In genomic region chr16:13451991-13452390, GRCm38 (mm10) we compare ENCODE assay signal across 18 mouse cellular contexts.
A peak's percentile ranks its signal among the peaks of the same experiment; 100 is the strongest.
DNase-seq lines count a peak whose midpoint lies in the region; ATAC-seq and TF ChIP-seq lines count a peak whose summit lies in the region.
"Had no signal": no experiment of that assay in that cellular context is flagged by ENCODE, and none has a peak within 500 bp of the region (broad histone marks: within the 10 kb centered on the region; RNA-seq: fewer than 3 reads in every experiment).

No protein-coding gene starts in this region.

- no peak overlapping the region for H3K4me3 ChIP-seq in hindbrain, postnatal 0 days (ENCODE audit: low read length)
- no peak overlapping the region for H3K4me3 ChIP-seq in hindbrain, embryonic 12.5 days
- no peak overlapping the region for H3K4me3 ChIP-seq in midbrain, postnatal 0 days (ENCODE audit: low read depth, low read length)
- H3K4me3 ChIP-seq: hindbrain, embryonic 13.5 days; intestine, embryonic 15.5 days; kidney, embryonic 15.5 days; layer of hippocampus, adult 2 months; liver, embryonic 12.5 days; lung, embryonic 15.5 days; neural tube, embryonic 13.5 days had no signal

- 0 out of 2 replicates have a peak, but pooled peaks cover under 1% of the 10 kb centered on the region for H3K4me1 ChIP-seq in hindbrain, postnatal 0 days (ENCODE audit: insufficient read depth, low read length)
- peaks cover 21% of the 10 kb centered on the region for H3K4me1 ChIP-seq in hindbrain, embryonic 12.5 days
- H3K4me1 ChIP-seq in midbrain, postnatal 0 days (ENCODE audit: insufficient read depth, low read length) = peaks cover 8% of the 10 kb centered on the region; the same call in 1 of the 2 replicates

- H3K36me3 ChIP-seq in hindbrain, postnatal 0 days (ENCODE audit: insufficient read depth, low read length) = no peaks in the 10 kb centered on the region
- no peaks in the 10 kb centered on the region for H3K36me3 ChIP-seq in hindbrain, embryonic 12.5 days
- no peaks in the 10 kb centered on the region for H3K36me3 ChIP-seq in midbrain, postnatal 0 days (ENCODE audit: insufficient read depth, low read length)
- H3K36me3 ChIP-seq: hindbrain, embryonic 13.5 days; intestine, embryonic 15.5 days; kidney, embryonic 15.5 days; lung, embryonic 15.5 days; neural tube, embryonic 13.5 days had no signal

- no peak for ATAC-seq in hindbrain, postnatal 0 days
- ATAC-seq in hindbrain, embryonic 12.5 days (ENCODE audit: low FRiP score) = no peak
- no peak for ATAC-seq in midbrain, postnatal 0 days (ENCODE audit: low FRiP score)
- ATAC-seq in frontal cortex, adult (ENCODE audit: low TSS enrichment) = no peak
- ATAC-seq: intestine, embryonic 15.5 days; liver, embryonic 12.5 days had no signal

- 66% methylated on average over 4 of the region's 4 CpGs for WGBS in hindbrain, postnatal 0 days
- WGBS in hindbrain, embryonic 12.5 days = 90% methylated on average over 4 of the region's 4 CpGs
- 79% methylated on average over 4 of the region's 4 CpGs for WGBS in midbrain, postnatal 0 days

- H3K27ac ChIP-seq in hindbrain, postnatal 0 days = no peak overlapping the region
- no peak overlapping the region for H3K27ac ChIP-seq in hindbrain, embryonic 12.5 days
- no peak overlapping the region for H3K27ac ChIP-seq in midbrain, postnatal 0 days (ENCODE audit: low read depth, low read length)
- H3K27ac ChIP-seq: hindbrain, embryonic 13.5 days; intestine, embryonic 15.5 days; kidney, embryonic 15.5 days; layer of hippocampus, adult 2 months; liver, embryonic 12.5 days; lung, embryonic 15.5 days; neural tube, embryonic 13.5 days had no signal

- H3K4me2 ChIP-seq in hindbrain, postnatal 0 days (ENCODE audit: low read depth, low read length) = no peak overlapping the region
- no peak overlapping the region for H3K4me2 ChIP-seq in hindbrain, embryonic 12.5 days (replicated peaks)
- H3K4me2 ChIP-seq in midbrain, postnatal 0 days (ENCODE audit: low read depth, low read length, poor library complexity, severe bottlenecking) = no peak overlapping the region
- H3K4me2 ChIP-seq: hindbrain, embryonic 13.5 days; intestine, embryonic 15.5 days; kidney, embryonic 15.5 days; liver, embryonic 12.5 days; lung, embryonic 15.5 days; neural tube, embryonic 13.5 days had no signal

- H3K27me3 ChIP-seq in hindbrain, postnatal 0 days (ENCODE audit: insufficient read depth, low read length) = no peaks in the 10 kb centered on the region
- H3K27me3 ChIP-seq in hindbrain, embryonic 12.5 days = peaks cover 38% of the 10 kb centered on the region
- H3K27me3 ChIP-seq in midbrain, postnatal 0 days (ENCODE audit: insufficient read depth, low read length) = no peaks in the 10 kb centered on the region
- H3K27me3 ChIP-seq: lung, embryonic 15.5 days had no signal

- no peak overlapping the region for H3K9ac ChIP-seq in hindbrain, postnatal 0 days (replicated peaks; ENCODE audit: low read length)
- no peak overlapping the region for H3K9ac ChIP-seq in hindbrain, embryonic 12.5 days
- H3K9ac ChIP-seq in midbrain, postnatal 0 days (replicated peaks; ENCODE audit: low read length, poor library complexity, severe bottlenecking) = no peak overlapping the region
- H3K9ac ChIP-seq: hindbrain, embryonic 13.5 days; intestine, embryonic 15.5 days; kidney, embryonic 15.5 days; liver, embryonic 12.5 days; lung, embryonic 15.5 days; neural tube, embryonic 13.5 days had no signal

- TF ChIP-seq CTCF in hindbrain, postnatal 0 days (IDR thresholded peaks at IDR 0.05; ENCODE audit: low read depth) = no peak
- no peak for TF ChIP-seq CTCF in midbrain, postnatal 0 days (IDR thresholded peaks at IDR 0.05)

- DNase-seq in cerebellum, adult 9-11 months = peak; percentile 26
- no peak for DNase-seq in cerebellum, adult 9-10 months
- peak; percentile 53 for DNase-seq in hindbrain, postnatal 0 days (ENCODE audit: low spot score)
- peak; percentile 50 for DNase-seq in right cerebral cortex, postnatal 4 days
- DNase-seq in right cerebral cortex, postnatal 36 days (ENCODE audit: low spot score in 2 of 2) = no peak
- peak; percentile 44 for DNase-seq in midbrain, postnatal 0 days (ENCODE audit: low spot score)
- DNase-seq: adrenal gland, adult 2 months; heart, adult 18-20 months; thymus, postnatal 36 days had no signal

- H3K9me3 ChIP-seq in hindbrain, postnatal 0 days (ENCODE audit: low read length) = no peaks in the 10 kb centered on the region
- no peaks in the 10 kb centered on the region for H3K9me3 ChIP-seq in hindbrain, embryonic 12.5 days (replicated peaks)
- no peaks in the 10 kb centered on the region for H3K9me3 ChIP-seq in midbrain, postnatal 0 days (ENCODE audit: low read length)
- H3K9me3 ChIP-seq: hindbrain, embryonic 13.5 days; intestine, embryonic 15.5 days; kidney, embryonic 15.5 days; liver, embryonic 12.5 days; lung, embryonic 15.5 days; neural tube, embryonic 13.5 days had no signal

Comparison
In these comparisons a context has a peak if more than half of its experiments do, and no peak if none do; other contexts are left out.
1. DNase-seq: peak in cerebellum, adult 9-11 months (single experiment), hindbrain, postnatal 0 days (single experiment), right cerebral cortex, postnatal 4 days (single experiment) and midbrain, postnatal 0 days (single experiment); none in cerebellum, adult 9-10 months (single experiment) and right cerebral cortex, postnatal 36 days (0 of 2).